Mouse (Mus musculus): ENCODE data around the gene Sdccag8.
A peak's percentile ranks its signal among the peaks of the same experiment; 100 is the strongest.

The Sdccag8 gene

GRCm38 (mm10) chr1:176877756-176878155 is 63.3 kb downstream of the Sdccag8 start:
- DNase-seq (ENCODE audit: low read depth): peak; percentile 33

GRCm38 (mm10) chr1:176879005-176879404 is 64.5 kb downstream of the Sdccag8 start:
- DNase-seq (ENCODE audit: low read depth): no peak

GRCm38 (mm10) chr1:176879614-176880013 is 65.2 kb downstream of the Sdccag8 start:
- no peak for DNase-seq (ENCODE audit: low read depth)

GRCm38 (mm10) chr1:176880101-176880500 is 65.6 kb downstream of the Sdccag8 start:
- DNase-seq (ENCODE audit: low read depth): no peak

DNA sequence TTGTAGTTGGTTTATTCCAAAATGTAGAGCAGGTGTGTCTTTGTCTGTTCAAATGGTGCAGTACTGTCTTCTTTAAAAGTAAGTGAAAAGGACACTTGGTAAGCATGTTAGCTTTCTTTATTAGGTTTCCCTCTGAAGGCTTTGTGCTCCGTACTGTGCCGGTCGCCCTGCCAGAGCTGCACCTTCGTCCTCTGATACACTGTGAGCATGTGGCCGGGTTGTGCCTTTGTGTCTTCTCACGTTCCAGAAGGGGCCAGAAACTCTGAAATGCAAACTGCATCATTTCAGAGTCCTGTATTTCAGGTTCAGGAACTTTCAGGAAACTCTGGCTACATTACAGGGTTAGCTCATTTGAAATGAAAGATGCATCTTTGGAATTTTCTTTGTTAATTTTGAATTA is 66.5 kb downstream of the Sdccag8 start:
- DNase-seq (ENCODE audit: low read depth): no peak

- DNase-seq (ENCODE audit: low read depth): no peak
Measured at GRCm38 (mm10) chr1:176885207-176885933, 70.9 kb downstream of the Sdccag8 start.

DNA sequence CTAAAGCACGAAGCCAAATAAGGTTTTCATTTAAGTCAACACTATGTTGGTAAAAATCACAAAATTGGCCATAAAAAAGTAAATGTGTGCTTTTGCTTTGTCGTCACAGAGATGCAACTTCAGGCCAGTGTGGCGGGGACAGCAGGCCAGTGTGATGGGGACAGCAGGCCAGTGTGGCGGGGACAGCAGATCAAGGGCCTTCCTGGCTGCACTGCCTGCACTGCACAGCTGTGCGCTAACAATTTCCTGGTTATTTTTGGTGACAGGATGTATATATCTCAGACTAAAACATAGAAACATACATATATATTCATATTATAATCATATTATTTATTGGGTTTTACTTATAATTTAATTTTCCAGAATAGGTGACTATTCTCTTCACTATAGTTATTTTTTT is 71.5 kb downstream of the Sdccag8 start:
- DNase-seq (ENCODE audit: low read depth): no peak

DNA sequence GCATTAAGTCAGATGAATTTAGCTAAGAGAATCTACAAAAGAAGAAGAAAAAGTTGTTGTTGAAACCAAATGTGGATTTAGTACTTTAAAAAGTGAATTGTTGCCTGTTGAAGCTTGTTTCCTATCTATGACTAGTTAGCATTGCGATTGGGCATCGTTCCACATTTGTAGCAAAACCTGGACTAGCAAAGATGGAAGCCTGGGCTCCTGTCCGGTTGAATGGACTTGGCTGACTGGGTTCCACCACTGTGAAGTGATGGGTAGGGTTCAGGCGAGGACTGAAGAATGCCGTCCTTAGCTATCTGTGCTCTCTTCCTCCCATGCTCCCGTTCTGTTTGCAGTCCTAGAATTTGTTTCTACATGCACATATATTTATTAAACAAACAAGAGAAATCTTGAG is 89.3 kb downstream of the Sdccag8 start:
- DNase-seq (ENCODE audit: low read depth): no peak

GRCm38 (mm10) chr1:176915946-176916345 is 101.5 kb downstream of the Sdccag8 start:
- no peak for DNase-seq (ENCODE audit: low read depth)

GRCm38 (mm10) chr1:176919486-176919885 is 105.0 kb downstream of the Sdccag8 start:
- DNase-seq (ENCODE audit: low read depth): no peak

DNA sequence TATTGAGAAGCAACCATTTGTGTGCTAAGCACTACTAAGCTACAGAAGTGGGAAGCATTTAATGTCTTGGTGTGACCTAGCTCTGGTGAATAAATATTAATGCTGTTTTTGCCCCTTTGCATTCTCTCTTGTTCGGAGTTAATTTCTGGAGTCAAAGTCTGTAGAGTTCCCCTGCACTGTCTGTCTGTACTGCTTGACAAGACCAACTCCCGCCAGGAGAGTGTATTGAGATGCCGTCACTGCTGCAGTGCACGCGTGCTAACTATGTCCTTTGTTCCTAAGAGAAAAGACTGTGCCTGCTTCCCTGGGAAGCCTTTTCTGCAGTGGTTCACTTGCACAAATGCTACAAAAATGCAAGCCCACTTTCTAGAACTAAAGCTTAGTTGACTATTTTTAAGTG is 108.4 kb downstream of the Sdccag8 start:
- no peak for DNase-seq (ENCODE audit: low read depth)

GRCm38 (mm10) chr1:176926009-176926408 is 111.5 kb downstream of the Sdccag8 start:
- DNase-seq (ENCODE audit: low read depth): no peak

GRCm38 (mm10) chr1:176927312-176927711 is 112.9 kb downstream of the Sdccag8 start:
- no peak for DNase-seq (ENCODE audit: low read depth)

GRCm38 (mm10) chr1:176929710-176930109 is 115.2 kb downstream of the Sdccag8 start:
- no peak for DNase-seq (ENCODE audit: low read depth)

GRCm38 (mm10) chr1:176930574-176930973 is 116.1 kb downstream of the Sdccag8 start:
- DNase-seq (ENCODE audit: low read depth): no peak

DNA sequence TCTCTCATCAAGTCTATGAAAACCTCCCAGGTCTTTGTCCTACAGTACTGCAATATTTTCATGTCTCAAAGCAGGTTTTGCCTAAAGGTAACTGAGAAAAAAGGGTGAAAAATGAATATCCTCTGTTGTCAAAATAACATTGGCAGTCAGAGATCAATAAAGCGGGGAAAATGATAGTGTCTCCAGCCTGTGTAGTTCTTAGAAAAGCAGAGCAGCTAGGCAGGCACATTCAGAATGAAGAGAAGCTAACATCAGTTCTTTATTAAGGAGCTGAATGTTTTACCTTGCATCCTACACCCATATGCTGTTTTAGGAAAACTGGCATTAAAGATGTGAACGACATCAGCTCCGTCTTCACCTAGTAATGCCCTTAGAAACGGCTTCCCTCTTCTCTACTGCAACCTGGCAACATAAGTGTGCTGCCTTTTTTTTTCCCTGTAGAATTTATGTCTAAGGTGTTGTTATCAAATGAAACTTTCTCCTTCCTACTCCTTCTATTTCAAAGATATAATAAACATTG is 116.6 kb downstream of the Sdccag8 start:
- DNase-seq (ENCODE audit: low read depth): no peak

GRCm38 (mm10) chr1:176931511-176931910 is 117.1 kb downstream of the Sdccag8 start:
- no peak for DNase-seq (ENCODE audit: low read depth)

DNA sequence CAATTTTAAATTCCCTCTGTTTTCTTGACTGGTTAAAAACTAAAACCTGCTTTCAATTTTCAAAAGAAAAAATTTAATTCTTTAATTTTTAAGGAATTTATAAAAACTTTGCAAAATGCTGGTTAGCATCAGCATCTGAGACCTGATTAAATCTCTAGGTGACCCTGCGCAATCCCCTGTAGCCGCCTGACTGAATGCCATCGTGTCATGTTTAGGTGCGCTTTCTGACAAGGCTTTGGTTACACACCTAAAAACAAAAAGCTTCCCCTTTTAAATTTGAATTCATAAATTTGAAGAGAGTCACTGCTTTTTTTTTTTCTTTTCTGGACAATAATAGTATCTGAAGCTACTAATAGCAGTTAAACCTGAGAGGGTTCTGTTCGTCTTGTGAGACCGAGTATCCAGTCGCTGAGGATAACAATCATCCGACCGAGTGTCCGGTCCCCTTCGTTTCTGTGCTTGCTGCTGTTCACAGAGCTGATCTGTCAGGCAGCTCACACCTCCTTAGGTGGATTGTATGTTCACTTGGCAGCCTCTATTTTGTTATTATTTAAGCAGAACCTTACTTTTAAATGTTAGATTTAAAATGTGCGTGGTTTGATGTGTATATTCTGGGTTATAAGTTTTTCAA is 118.0 kb downstream of the Sdccag8 start:
- no peak for DNase-seq (ENCODE audit: low read depth)

- DNase-seq (ENCODE audit: low read depth): no peak
Measured at GRCm38 (mm10) chr1:176933319-176933718, 118.9 kb downstream of the Sdccag8 start.

DNA sequence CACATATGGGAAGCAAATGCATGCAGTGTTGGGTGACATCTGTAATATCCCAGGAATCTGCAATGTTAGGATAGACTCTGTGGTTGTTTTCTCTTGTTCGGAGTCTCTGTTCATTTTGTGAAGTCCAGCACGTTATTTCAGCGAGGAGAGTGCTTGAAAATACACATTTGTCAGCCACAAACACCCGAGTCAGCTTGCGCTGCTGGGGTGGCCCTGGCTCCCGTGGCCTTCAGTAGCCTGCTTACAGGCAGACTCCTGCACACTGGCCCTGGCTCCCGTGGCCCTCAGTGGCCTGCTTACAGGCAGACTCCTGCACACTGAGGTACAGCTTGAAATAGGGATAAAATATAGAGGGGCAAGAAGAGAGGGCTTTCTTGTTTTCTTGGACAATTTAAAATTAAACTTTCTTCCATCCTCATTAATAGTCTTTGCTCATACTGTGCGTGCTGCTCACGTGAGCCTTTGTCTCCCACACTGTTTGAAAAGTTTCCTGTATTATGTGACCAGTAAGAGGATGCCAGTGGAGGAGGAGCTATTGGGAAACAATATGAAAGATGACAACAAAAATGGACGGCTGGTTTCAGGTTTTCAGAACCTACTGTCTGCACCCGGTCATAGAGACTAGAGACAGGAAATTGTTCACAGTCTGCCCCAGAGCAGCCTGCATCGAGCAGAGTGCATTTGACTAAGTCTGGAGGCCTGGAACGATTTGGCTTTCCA is 119.7 kb downstream of the Sdccag8 start:
- DNase-seq (ENCODE audit: low read depth): no peak

- DNase-seq (ENCODE audit: low read depth): no peak
Measured at GRCm38 (mm10) chr1:176939901-176940341, 125.5 kb downstream of the Sdccag8 start.

GRCm38 (mm10) chr1:176941286-176941990 is 127.0 kb downstream of the Sdccag8 start:
- peak; percentile 20 for DNase-seq (ENCODE audit: low read depth)

All from c-Kit-positive CD71-positive TER-119-negative erythroid progenitor cells, embryonic 14.5 days (primary cell).